11 mouse cellular contexts compared by ENCODE assay signal in genomic region chr5:140221016-140221650, GRCm38 (mm10).
DNase-seq lines count a peak whose midpoint lies in the region; ATAC-seq and TF ChIP-seq lines count a peak whose summit lies in the region.
"Had no signal": no experiment of that assay in that cellular context is flagged by ENCODE, and none has a peak within 500 bp of the region (broad histone marks: within the 10 kb centered on the region; RNA-seq: fewer than 3 reads in every experiment).

No protein-coding gene starts in this region.

- no peaks in the 10 kb centered on the region for H3K9me3 ChIP-seq in lung, postnatal 0 days (ENCODE audit: low read length)
- H3K9me3 ChIP-seq: intestine, embryonic 15.5 days had no signal

- TF ChIP-seq CTCF in cerebellum, adult 2 months (IDR thresholded peaks at IDR 0.05; ENCODE audit: borderline replicate concordance, insufficient read depth, low read depth, low read length), result no peak
- TF ChIP-seq CTCF in lung, postnatal 0 days (IDR thresholded peaks at IDR 0.05), result no peak
- TF ChIP-seq CTCF in gastrocnemius, adult 2 months (IDR thresholded peaks at IDR 0.05), result no peak

- peaks cover 13% of the 10 kb centered on the region for H3K4me1 ChIP-seq in cerebellum, adult 2 months (ENCODE audit: control insufficient read depth, insufficient read depth, low read length)
- H3K4me1 ChIP-seq in lung, postnatal 0 days (ENCODE audit: insufficient read depth, low read depth, low read length), result no peaks in the 10 kb centered on the region
- H3K4me1 ChIP-seq: intestine, embryonic 15.5 days had no signal

- H3K36me3 ChIP-seq in lung, postnatal 0 days (ENCODE audit: insufficient read depth, low read length), result no peaks in the 10 kb centered on the region
- H3K36me3 ChIP-seq: intestine, embryonic 15.5 days had no signal

- intact Hi-C loops in gastrocnemius, adult 2 months (cut with DNase I), result no loop called here

- no peak overlapping the region for H3K9ac ChIP-seq in lung, postnatal 0 days (replicated peaks; ENCODE audit: low read depth)
- H3K9ac ChIP-seq: intestine, embryonic 15.5 days had no signal

- H3K27ac ChIP-seq in cerebellum, adult 2 months (ENCODE audit: insufficient read depth, low read length), result no peak overlapping the region
- no peak overlapping the region for H3K27ac ChIP-seq in lung, postnatal 0 days (ENCODE audit: low read length)
- H3K27ac ChIP-seq in gastrocnemius, adult 2 months, result no peak overlapping the region
- H3K27ac ChIP-seq: intestine, embryonic 15.5 days; macrophage had no signal

- peak; percentile 22 to 27 for DNase-seq in cerebellum, adult 2 months
- DNase-seq in cerebellum, adult 11 months, result no peak
- peak; percentile 13 for DNase-seq in lung, postnatal 10 days
- no peak for DNase-seq in lung, postnatal 0 days (ENCODE audit: low spot score)
- peak; percentile 56 for DNase-seq in gastrocnemius, adult 2 months
- DNase-seq in ovary, adult 18-20 months (ENCODE audit: low spot score), result peak; percentile 80
- DNase-seq in spleen, postnatal 10 days (ENCODE audit: low spot score in 2 of 2), result no peak
- DNase-seq: spleen, adult 18-20 months had no signal

- no peaks in the 10 kb centered on the region for H3K27me3 ChIP-seq in cerebellum, adult 2 months (ENCODE audit: control insufficient read depth, insufficient read depth, low read length)
- no peaks in the 10 kb centered on the region for H3K27me3 ChIP-seq in lung, postnatal 0 days (replicated peaks; ENCODE audit: insufficient read depth, low read length)
- H3K27me3 ChIP-seq: intestine, embryonic 15.5 days had no signal

- WGBS in cerebellum, adult 2 months, result 64% methylated on average over 3 of the region's 3 CpGs
- WGBS in lung, postnatal 0 days, result 73% methylated on average over 3 of the region's 3 CpGs

- no peak for TF ChIP-seq POLR2A in cerebellum, adult 2 months (IDR thresholded peaks at IDR 0.05; ENCODE audit: borderline replicate concordance, insufficient read depth, low read length)

- no peak for TF ChIP-seq EP300 in lung, postnatal 0 days (IDR thresholded peaks at IDR 0.05)

- no peak overlapping the region for H3K4me2 ChIP-seq in lung, postnatal 0 days (replicated peaks; ENCODE audit: low read depth, low read length)
- H3K4me2 ChIP-seq: intestine, embryonic 15.5 days had no signal

- no peak for ATAC-seq in lung, postnatal 0 days
- ATAC-seq in granulocyte monocyte progenitor cell, adult 5-6 weeks (replicated peaks; ENCODE audit: poor library complexity, severe bottlenecking), result no peak
- ATAC-seq: intestine, embryonic 15.5 days had no signal

- no peak overlapping the region for H3K4me3 ChIP-seq in cerebellum, adult 2 months (replicated peaks; ENCODE audit: insufficient read depth, low read depth, low read length)
- H3K4me3 ChIP-seq in lung, postnatal 0 days (ENCODE audit: low read depth, low read length), result no peak overlapping the region
- H3K4me3 ChIP-seq in gastrocnemius, adult 2 months, result no peak overlapping the region
- H3K4me3 ChIP-seq: intestine, embryonic 15.5 days had no signal

Comparison
In these comparisons a context has a peak if more than half of its experiments do, and no peak if none do; other contexts are left out.
1. DNase-seq: peak in cerebellum, adult 2 months (2 of 2), lung, postnatal 10 days (single experiment), gastrocnemius, adult 2 months (single experiment) and ovary, adult 18-20 months (single experiment); none in cerebellum, adult 11 months (single experiment), lung, postnatal 0 days (single experiment) and spleen, postnatal 10 days (0 of 2).